Mouse (Mus musculus) liver, postnatal 0 days (tissue): ENCODE measurements around the gene Celf2.

Source experiments
- CTCF ChIP-seq: sonication (generic); IDR thresholded peaks from 2 replicates; pipeline ENCODE4 v1.5.1; 2016; ENCODE audit warnings: antibody characterized with exemption, low read depth
- EP300 ChIP-seq: IDR thresholded peaks from 2 replicates; pipeline ENCODE4 v1.6.1; 2016; ENCODE audit warnings: antibody characterized with exemption, low read depth, mild to moderate bottlenecking

- TF ChIP-seq CTCF (no peak), EP300 (no peak)
These were observed 966.7 kb downstream of the Celf2 start for GRCm38 (mm10) chr2:6542556-6543180.
